Mouse (Mus musculus): ENCODE measurements at regions not wholly inside any gene's neighbourhood (a gene's known extent, or its start where the extent isn't known, plus 50 kb on each side); places are given as distances from the start of the nearest gene placed in this dataset.

GRCm38 (mm10) chr1:51537765-51538360 lies 59.6 kb upstream of the Nabp1 start:
- 94% methylated on average over 7 of the region's 7 CpGs for WGBS
- no peaks in the 10 kb centered on the region for H3K9me3 ChIP-seq
- no peak for DNase-seq (ENCODE audit: low spot score)

GRCm38 (mm10) chr1:51536076-51536475 lies 57.9 kb upstream of the Nabp1 start:
- H3K36me3 ChIP-seq = no peaks in the 10 kb centered on the region
- 89% methylated on average over 1 of the region's 1 CpGs for WGBS
- peaks cover 6% of the 10 kb centered on the region; the same call in 1 of the 2 replicates for H3K4me1 ChIP-seq (replicated peaks)
- DNase-seq (ENCODE audit: low spot score) = no peak
- H3K9me3 ChIP-seq = no peaks in the 10 kb centered on the region
- H3K27me3 ChIP-seq (ENCODE audit: insufficient read depth, poor library complexity, severe bottlenecking) = no peaks in the 10 kb centered on the region
- H3K4me3 ChIP-seq = no peak overlapping the region
- no peak overlapping the region for H3K27ac ChIP-seq

More at GRCm38 (mm10) chr1:51537765-51538360, 59.6 kb upstream of the Nabp1 start:
- no peaks in the 10 kb centered on the region for H3K27me3 ChIP-seq (ENCODE audit: insufficient read depth, poor library complexity, severe bottlenecking)
- no peak overlapping the region for H3K27ac ChIP-seq
- no peaks in the 10 kb centered on the region for H3K36me3 ChIP-seq
- no peak overlapping the region for H3K4me3 ChIP-seq
- H3K4me1 ChIP-seq (replicated peaks) = peaks cover 6% of the 10 kb centered on the region; the same call in 1 of the 2 replicates

- no peaks in the 10 kb centered on the region for H3K27me3 ChIP-seq (ENCODE audit: insufficient read depth, poor library complexity, severe bottlenecking)
- H3K9me3 ChIP-seq = no peaks in the 10 kb centered on the region
- WGBS = 91% methylated on average over 2 of the region's 2 CpGs
- no peak for DNase-seq (ENCODE audit: low spot score)
- peaks cover 6% of the 10 kb centered on the region; the same call in 1 of the 2 replicates for H3K4me1 ChIP-seq (replicated peaks)
- no peak overlapping the region for H3K27ac ChIP-seq
- no peak overlapping the region for H3K4me3 ChIP-seq
- no peaks in the 10 kb centered on the region for H3K36me3 ChIP-seq
Measured at GRCm38 (mm10) chr1:51535414-51535813, 57.2 kb upstream of the Nabp1 start.

DNA sequence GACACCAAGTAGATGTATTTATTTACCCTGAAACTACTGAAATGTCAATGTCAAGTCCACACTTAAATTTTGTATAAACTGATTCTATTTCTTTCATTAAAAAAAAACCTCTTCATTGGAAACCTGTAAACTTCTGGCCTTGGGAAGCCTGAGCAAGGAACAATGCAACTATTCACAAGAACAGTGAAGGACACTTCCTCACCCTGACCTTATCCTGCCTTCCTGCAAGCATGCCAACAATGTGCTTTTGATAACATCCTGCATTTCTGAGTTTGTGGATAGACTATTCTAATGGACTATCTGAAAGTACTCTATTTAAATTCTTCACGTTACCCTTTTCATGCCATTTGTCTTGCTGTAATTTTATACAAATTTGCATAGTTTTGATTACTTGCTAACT lies 53.1 kb upstream of the Nabp1 start:
- no peak overlapping the region for H3K4me3 ChIP-seq
- no peaks in the 10 kb centered on the region for H3K27me3 ChIP-seq (ENCODE audit: insufficient read depth, poor library complexity, severe bottlenecking)
- no peak overlapping the region for H3K27ac ChIP-seq
- no peaks in the 10 kb centered on the region for H3K9me3 ChIP-seq
- H3K36me3 ChIP-seq = no peaks in the 10 kb centered on the region
- H3K4me1 ChIP-seq (replicated peaks) = peaks cover 9% of the 10 kb centered on the region; the same call in 1 of the 2 replicates
- 59% methylated on average over 1 of the region's 1 CpGs for WGBS
- DNase-seq (ENCODE audit: low spot score) = no peak

- Histone ChIP-seq H3K27ac (peak overlapping the region; percentile 62; the same call in 1 of the 2 replicates), H3K4me1 (replicated peaks) (peaks cover 9% of the 10 kb centered on the region; the same call in 1 of the 2 replicates), H3K36me3 (no peaks in the 10 kb centered on the region), H3K9me3 (no peaks in the 10 kb centered on the region), H3K4me3 (no peak overlapping the region), H3K27me3 (ENCODE audit: insufficient read depth, poor library complexity, severe bottlenecking) (no peaks in the 10 kb centered on the region)
- DNase-seq (ENCODE audit: low spot score) = peak; percentile 26
- WGBS = 68% methylated on average over 9 of the region's 9 CpGs
Measured at GRCm38 (mm10) chr1:51530191-51530926, 52.1 kb upstream of the Nabp1 start.

DNA sequence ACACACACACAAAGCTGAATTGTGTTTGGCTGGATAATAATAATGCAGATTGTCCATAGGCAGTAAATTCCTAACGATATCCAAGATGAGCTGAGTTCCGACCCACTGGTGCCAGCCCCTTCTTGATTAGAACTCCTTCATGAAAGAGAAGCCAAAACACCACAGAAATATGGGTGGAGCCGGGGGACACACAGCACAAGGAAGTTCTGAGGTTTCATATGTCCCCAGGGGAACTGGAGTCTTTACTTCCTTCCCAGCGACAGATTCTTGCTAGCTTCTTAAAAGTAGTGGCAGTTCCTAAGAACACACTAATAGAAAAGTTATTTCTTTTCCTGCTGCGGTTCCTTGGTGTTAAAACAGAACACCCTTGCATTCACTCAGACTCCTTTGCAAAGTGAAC lies 51.4 kb upstream of the Nabp1 start:
- no peaks in the 10 kb centered on the region for H3K27me3 ChIP-seq (ENCODE audit: insufficient read depth, poor library complexity, severe bottlenecking)
- H3K4me1 ChIP-seq (replicated peaks) = peaks cover 9% of the 10 kb centered on the region; the same call in 1 of the 2 replicates
- H3K36me3 ChIP-seq = no peaks in the 10 kb centered on the region
- no peak overlapping the region for H3K4me3 ChIP-seq
- no peaks in the 10 kb centered on the region for H3K9me3 ChIP-seq
- no peak overlapping the region for H3K27ac ChIP-seq
- WGBS = 69% methylated on average over 5 of the region's 5 CpGs
- no peak for DNase-seq (ENCODE audit: low spot score)

- H3K36me3 ChIP-seq = no peaks in the 10 kb centered on the region
- no peaks in the 10 kb centered on the region for H3K27me3 ChIP-seq (ENCODE audit: insufficient read depth, poor library complexity, severe bottlenecking)
- peaks cover 9% of the 10 kb centered on the region; the same call in 1 of the 2 replicates for H3K4me1 ChIP-seq (replicated peaks)
- WGBS = 81% methylated on average over 1 of the region's 1 CpGs
- no peak overlapping the region for H3K4me3 ChIP-seq
- no peak overlapping the region for H3K27ac ChIP-seq
- DNase-seq (ENCODE audit: low spot score) = no peak
- no peaks in the 10 kb centered on the region for H3K9me3 ChIP-seq
Measured at GRCm38 (mm10) chr1:51528671-51529070, 50.4 kb upstream of the Nabp1 start.
